Mouse (Mus musculus) kidney, adult 2 months (tissue): ENCODE results near the gene Xpo4.

Experiments used
- CTCF ChIP-seq: fragments of 200-500 bp; conservative IDR thresholded peaks from 2 replicates; pipeline ENCODE4 v1.5.1; 2011; ENCODE audit warnings: low read depth, mild to moderate bottlenecking, control low read depth, low read length, moderate library complexity, mixed read lengths; ENCODE audit not compliant: insufficient read depth, insufficient read length
- POLR2A ChIP-seq: fragments of 200-500 bp; IDR thresholded peaks from one replicate; pipeline ENCODE4 v1.6.1; 2011; ENCODE audit warnings: low read depth, low read length, control low read depth

- TF ChIP-seq POLR2A (no peak), CTCF (no peak)
Observed at GRCm38 (mm10) chr14:57686647-57687046, 21.4 kb upstream of the Xpo4 start.
